Comparison of ENCODE assay signal across 9 mouse cellular contexts in the genomic region with DNA sequence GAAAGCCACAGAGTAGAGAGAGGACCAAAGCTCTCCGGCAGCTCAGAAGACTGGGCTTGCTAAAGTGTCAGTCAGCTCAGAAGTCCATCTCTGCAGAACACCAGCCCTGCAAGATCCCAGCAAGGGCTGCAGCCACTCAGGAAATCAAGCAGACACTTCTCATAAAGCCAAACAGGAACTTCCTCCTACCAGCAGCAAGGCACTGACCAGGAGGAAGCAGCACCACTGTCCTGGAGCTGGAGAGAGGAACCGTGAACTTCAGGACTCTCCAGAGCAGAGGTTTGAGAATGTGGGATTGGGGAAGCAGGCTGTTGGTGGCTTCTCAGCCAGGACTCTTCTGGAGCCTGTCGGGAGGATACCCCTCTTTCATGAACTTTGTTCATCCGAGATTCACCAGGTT. TPM values are rescaled to one million over a fixed set of nuclear protein-coding genes. Genes with fewer than 3 reads are reported as not detected.
DNase-seq lines count a peak whose midpoint lies in the region; ATAC-seq lines count a peak whose summit lies in the region.
"Had no signal": no experiment of that assay in that cellular context is flagged by ENCODE, and none has a peak within 500 bp of the region (broad histone marks: within the 10 kb centered on the region; RNA-seq: fewer than 3 reads in every experiment).

No protein-coding gene starts in this region.

- peaks cover 3% of the 10 kb centered on the region; the same call in 1 of the 2 replicates for H3K27me3 ChIP-seq in hindbrain, embryonic 13.5 days
- no peaks in the 10 kb centered on the region for H3K27me3 ChIP-seq in hindbrain, embryonic 16.5 days (replicated peaks; ENCODE audit: control insufficient read depth, insufficient read depth, low read length)
- H3K27me3 ChIP-seq in embryonic facial prominence, embryonic 11.5 days (ENCODE audit: control insufficient read depth, insufficient read depth, low read length), result no peaks in the 10 kb centered on the region
- no peaks in the 10 kb centered on the region for H3K27me3 ChIP-seq in lung, embryonic 16.5 days (ENCODE audit: control insufficient read depth, insufficient read depth, low read depth, low read length)

- no peak overlapping the region for H3K9ac ChIP-seq in hindbrain, embryonic 13.5 days
- H3K9ac ChIP-seq in hindbrain, embryonic 16.5 days (ENCODE audit: low read depth, low read length), result no peak overlapping the region
- H3K9ac ChIP-seq in embryonic facial prominence, embryonic 11.5 days (replicated peaks; ENCODE audit: low read length), result no peak overlapping the region
- peak overlapping the region; percentile 31; the same call in 1 of the 2 replicates for H3K9ac ChIP-seq in lung, embryonic 16.5 days (ENCODE audit: low read length)

- 71% methylated on average over 4 of the region's 4 CpGs for WGBS in hindbrain, embryonic 13.5 days
- 77% methylated on average over 4 of the region's 4 CpGs for WGBS in hindbrain, embryonic 16.5 days
- 64% methylated on average over 4 of the region's 4 CpGs for WGBS in embryonic facial prominence, embryonic 11.5 days
- 32% methylated on average over 4 of the region's 4 CpGs for WGBS in lung, embryonic 16.5 days

- no peaks in the 10 kb centered on the region for H3K36me3 ChIP-seq in hindbrain, embryonic 13.5 days
- H3K36me3 ChIP-seq in hindbrain, embryonic 16.5 days (ENCODE audit: control insufficient read depth, insufficient read depth, low read length), result no peaks in the 10 kb centered on the region
- no peaks in the 10 kb centered on the region for H3K36me3 ChIP-seq in embryonic facial prominence, embryonic 11.5 days (replicated peaks; ENCODE audit: control insufficient read depth, insufficient read depth, low read depth, low read length)
- no peaks in the 10 kb centered on the region for H3K36me3 ChIP-seq in lung, embryonic 16.5 days (ENCODE audit: control insufficient read depth, insufficient read depth, low read length)

- H3K4me1 ChIP-seq in hindbrain, embryonic 13.5 days (replicated peaks), result peaks cover 19% of the 10 kb centered on the region
- H3K4me1 ChIP-seq in hindbrain, embryonic 16.5 days (ENCODE audit: control insufficient read depth, insufficient read depth, low read depth, low read length), result peaks cover 8% of the 10 kb centered on the region
- no peaks in the 10 kb centered on the region for H3K4me1 ChIP-seq in embryonic facial prominence, embryonic 11.5 days (ENCODE audit: control insufficient read depth, insufficient read depth, low read length)
- H3K4me1 ChIP-seq in lung, embryonic 16.5 days (replicated peaks; ENCODE audit: control insufficient read depth, insufficient read depth, low read length), result peaks cover 12% of the 10 kb centered on the region

- no peak overlapping the region for H3K4me3 ChIP-seq in hindbrain, embryonic 13.5 days
- H3K4me3 ChIP-seq in hindbrain, embryonic 16.5 days (ENCODE audit: low read length), result no peak overlapping the region
- H3K4me3 ChIP-seq in embryonic facial prominence, embryonic 11.5 days (ENCODE audit: low read depth, low read length), result no peak overlapping the region
- no peak overlapping the region; the same call in none of the 2 replicates for H3K4me3 ChIP-seq in lung, embryonic 16.5 days (ENCODE audit: low read length)

- DNase-seq in 416B (ENCODE audit: low read depth), result peak; percentile 68
- DNase-seq in embryonic facial prominence, embryonic 11.5 days (ENCODE audit: low spot score), result no peak
- DNase-seq in cerebellum, postnatal 10 days, result no peak
- DNase-seq in right cerebral cortex, postnatal 10 days (ENCODE audit: low spot score in 2 of 2), result no peak
- DNase-seq in adrenal gland, postnatal 14 days, result no peak

- H3K4me2 ChIP-seq in hindbrain, embryonic 13.5 days, result no peak overlapping the region
- H3K4me2 ChIP-seq in hindbrain, embryonic 16.5 days (ENCODE audit: low read length), result no peak overlapping the region
- H3K4me2 ChIP-seq in embryonic facial prominence, embryonic 11.5 days (ENCODE audit: low read depth, low read length), result no peak overlapping the region
- H3K4me2 ChIP-seq in lung, embryonic 16.5 days (ENCODE audit: low read depth, low read length), result peak overlapping the region; percentile 40

- H3K9me3 ChIP-seq in hindbrain, embryonic 13.5 days, result no peaks in the 10 kb centered on the region
- H3K9me3 ChIP-seq in hindbrain, embryonic 16.5 days (ENCODE audit: control insufficient read depth, low read length), result no peaks in the 10 kb centered on the region
- no peaks in the 10 kb centered on the region for H3K9me3 ChIP-seq in embryonic facial prominence, embryonic 11.5 days (replicated peaks; ENCODE audit: control insufficient read depth, low read length)
- H3K9me3 ChIP-seq in lung, embryonic 16.5 days (ENCODE audit: control insufficient read depth, low read length), result no peaks in the 10 kb centered on the region

- no peak for ATAC-seq in hindbrain, embryonic 13.5 days (ENCODE audit: low FRiP score)
- no peak for ATAC-seq in hindbrain, embryonic 16.5 days
- ATAC-seq in embryonic facial prominence, embryonic 11.5 days (replicated peaks; ENCODE audit: insufficient number of reproducible peaks, low FRiP score, low TSS enrichment, low read depth), result no peak
- peak; percentile 35 for ATAC-seq in lung, embryonic 16.5 days (ENCODE audit: low read depth)

- H3K27ac ChIP-seq in hindbrain, embryonic 13.5 days, result peak overlapping the region; percentile 30; the same call in 1 of the 2 replicates
- H3K27ac ChIP-seq in hindbrain, embryonic 16.5 days (ENCODE audit: low read depth, low read length), result no peak overlapping the region
- 0 out of 2 replicates have a peak overlapping the region, but pooled peaks have one; percentile 7 for H3K27ac ChIP-seq in embryonic facial prominence, embryonic 11.5 days (replicated peaks; ENCODE audit: low read depth, low read length)
- peak overlapping the region; percentile 83 for H3K27ac ChIP-seq in lung, embryonic 16.5 days (ENCODE audit: low read length)

RNA-seq across cellular contexts. Expression of a gene that starts 26.9 kb away (rescaled TPM):
- not detected in 2 replicates for polyA plus RNA-seq in hindbrain, embryonic 13.5 days (2015; fragmentation: Nextera tagmentation; extraction: Ambion mirVana)
- 0.08 TPM in 1 of 2 replicates, not detected in the other for polyA plus RNA-seq in hindbrain, embryonic 16.5 days (2015; fragmentation: Nextera tagmentation; extraction: Ambion mirVana)
- 0.15 TPM in 1 of 2 replicates, not detected in the other for polyA plus RNA-seq in embryonic facial prominence, embryonic 11.5 days (2014; fragmentation: Nextera tagmentation; extraction: Ambion mirVana)
- 0.15 and 0.73 TPM in 2 replicates for polyA plus RNA-seq in lung, embryonic 16.5 days (2015; fragmentation: Nextera tagmentation; extraction: Ambion mirVana)
- 0.30 and 3.4 TPM in 2 replicates for total RNA-seq in adrenal gland, postnatal 14 days (2021)
- total RNA-seq: layer of hippocampus, adult 18-20 months had no signal

RNA-seq across cellular contexts. Expression of a gene that starts 34.6 kb away (rescaled TPM):
- polyA plus RNA-seq in hindbrain, embryonic 13.5 days (2015; fragmentation: Nextera tagmentation; extraction: Ambion mirVana), result 8.4 and 10.7 TPM in 2 replicates
- 10.7 and 11.1 TPM in 2 replicates for polyA plus RNA-seq in hindbrain, embryonic 16.5 days (2015; fragmentation: Nextera tagmentation; extraction: Ambion mirVana)
- 3.5 and 5.7 TPM in 2 replicates for polyA plus RNA-seq in embryonic facial prominence, embryonic 11.5 days (2014; fragmentation: Nextera tagmentation; extraction: Ambion mirVana)
- polyA plus RNA-seq in lung, embryonic 16.5 days (2015; fragmentation: Nextera tagmentation; extraction: Ambion mirVana), result 5.6 and 6.5 TPM in 2 replicates
- 18.6 and 20.8 TPM in 2 replicates for total RNA-seq in adrenal gland, postnatal 14 days (2021)

RNA-seq across cellular contexts. Expression of a gene that starts 47.0 kb away (rescaled TPM):
- polyA plus RNA-seq in hindbrain, embryonic 13.5 days (2015; fragmentation: Nextera tagmentation; extraction: Ambion mirVana), result 59.2 and 59.8 TPM in 2 replicates
- 54.2 and 57.3 TPM in 2 replicates for polyA plus RNA-seq in hindbrain, embryonic 16.5 days (2015; fragmentation: Nextera tagmentation; extraction: Ambion mirVana)
- 75.8 and 83.4 TPM in 2 replicates for polyA plus RNA-seq in embryonic facial prominence, embryonic 11.5 days (2014; fragmentation: Nextera tagmentation; extraction: Ambion mirVana)
- polyA plus RNA-seq in lung, embryonic 16.5 days (2015; fragmentation: Nextera tagmentation; extraction: Ambion mirVana), result 109 and 121 TPM in 2 replicates
- total RNA-seq in adrenal gland, postnatal 14 days (2021), result 32.5 and 35.7 TPM in 2 replicates
